Mouse (Mus musculus) forebrain, embryonic 10.5 days (tissue): ENCODE data around the gene Ctns. TPM values are rescaled to one million over a fixed set of nuclear protein-coding genes. Genes with fewer than 3 reads are reported as not detected.

Source experiments
- polyA plus RNA-seq: library from polyadenylated mRNA; unstranded; fragments of >200 nt; fragmentation: Nextera tagmentation; extraction: Ambion mirVana; gene quantifications from 2 replicates; pipeline ENCODE4 v1.2.1, GENCODE M21; 2016

Ctns gene
- polyA plus RNA-seq, 1 experiment from 2014 or later, result 16.1 TPM

Other genes starting within 250 kb of the Ctns start
- gene Atp2a3, start 237.9 kb downstream of the Ctns start, polyA plus RNA-seq, result 1.2 and 1.6 TPM in 2 replicates
- gene P2rx1, start 199.9 kb downstream of the Ctns start, polyA plus RNA-seq, result 1.4 TPM in 2 replicates
- 4.6 and 5.4 TPM in 2 replicates for gene Camkk1, start 180.0 kb downstream of the Ctns start, polyA plus RNA-seq
- 12.1 and 13.9 TPM in 2 replicates for gene Ncbp3, start 151.3 kb downstream of the Ctns start, polyA plus RNA-seq
- 0.45 and 0.54 TPM in 2 replicates for gene Itgae, start 108.5 kb downstream of the Ctns start, polyA plus RNA-seq
- 25.3 and 28.6 TPM in 2 replicates for gene Haspin, start 60.7 kb downstream of the Ctns start, polyA plus RNA-seq
- gene P2rx5, start 38.6 kb downstream of the Ctns start, polyA plus RNA-seq, result 0.10 and 0.24 TPM in 2 replicates
- 135 and 138 TPM in 2 replicates for gene Emc6, start 22.0 kb downstream of the Ctns start, polyA plus RNA-seq
- 143 TPM in 2 replicates for gene Tax1bp3, start 22.0 kb downstream of the Ctns start, polyA plus RNA-seq
- 0.69 and 0.81 TPM in 2 replicates for gene Shpk, start 418 bp upstream of the Ctns start, polyA plus RNA-seq
- not detected in 2 replicates for gene Trpv1, start 35.2 kb upstream of the Ctns start, polyA plus RNA-seq
- 0.02 TPM in 1 of 2 replicates, not detected in the other for gene Trpv3, start 68.3 kb upstream of the Ctns start, polyA plus RNA-seq
- gene Aspa, start 130.6 kb upstream of the Ctns start, polyA plus RNA-seq, result 0.12 and 0.14 TPM in 2 replicates
- gene Gm49340, start 130.7 kb upstream of the Ctns start, polyA plus RNA-seq, result not detected in 2 replicates
- gene Spata22, start 130.7 kb upstream of the Ctns start, polyA plus RNA-seq, result not detected in 2 replicates
- not detected in 2 replicates for gene Olfr20, start 151.7 kb upstream of the Ctns start, polyA plus RNA-seq
- not detected in 2 replicates for gene Olfr376, start 172.2 kb upstream of the Ctns start, polyA plus RNA-seq
- not detected in 2 replicates for gene Olfr1, start 200.6 kb upstream of the Ctns start, polyA plus RNA-seq
- gene Olfr378, start 229.4 kb upstream of the Ctns start, polyA plus RNA-seq, result not detected in 2 replicates